Mouse (Mus musculus) thymus, adult 2 months (tissue): ENCODE data around the gene Blvrb. TPM values are rescaled to one million over a fixed set of nuclear protein-coding genes. Genes with fewer than 3 reads are reported as not detected.

Experiments
- DNase-seq: peaks from one replicate; pipeline ENCODE4 v3.0.0; 2021
- H3K27ac ChIP-seq: fragments of 200-500 bp; 2 replicates; pipeline ENCODE4 v1.5.1; 2012; ENCODE audit warnings: low read length, control low read depth; ENCODE audit not compliant: control insufficient read depth, insufficient read depth
- H3K27me3 ChIP-seq: fragments of 200-500 bp; 2 replicates; pipeline ENCODE4 v1.6.1; 2012; ENCODE audit warnings: mild to moderate bottlenecking, low read length, moderate library complexity, mixed read lengths; ENCODE audit not compliant: control insufficient read depth, insufficient read depth
- H3K36me3 ChIP-seq: fragments of 200-500 bp; 2 replicates; pipeline ENCODE4 v1.6.1; 2012; ENCODE audit warnings: mild to moderate bottlenecking, low read length, moderate library complexity; ENCODE audit not compliant: control insufficient read depth, insufficient read depth
- H3K4me1 ChIP-seq: fragments of 200-500 bp; replicated peaks from 2 replicates; pipeline ENCODE4 v1.6.1; 2012; ENCODE audit warnings: low read length; ENCODE audit not compliant: control insufficient read depth, insufficient read depth
- H3K4me3 ChIP-seq: fragments of 200-500 bp; 2 replicates; pipeline ENCODE4 v1.5.1; 2012; ENCODE audit warnings: mild to moderate bottlenecking, low read length, control low read depth, moderate library complexity; ENCODE audit not compliant: control insufficient read depth, insufficient read depth
- CTCF ChIP-seq: fragments of 200-500 bp; IDR thresholded peaks from 2 replicates; pipeline ENCODE4 v1.5.1; 2012; ENCODE audit warnings: mild to moderate bottlenecking, control low read depth, low read length, moderate library complexity, borderline replicate concordance; ENCODE audit not compliant: control insufficient read depth, poor library complexity, insufficient read depth; ENCODE audit errors: extremely low read depth
- POLR2A ChIP-seq: fragments of 200-500 bp; IDR thresholded peaks from 2 replicates; pipeline ENCODE4 v1.6.1; 2012; ENCODE audit warnings: mild to moderate bottlenecking, low read length, control low read depth, moderate library complexity; ENCODE audit not compliant: control insufficient read depth, poor library complexity, insufficient read depth; ENCODE audit errors: extremely low read depth
- WGBS: fragments of 180-500 bp; shearing (Covaris S2); methylation state at CpG from one replicate; pipeline ENCODE4 v1.1.7; 2018; 5-methylcytosine and 5-hydroxymethylcytosine counted together
- polyA plus RNA-seq: library from polyadenylated mRNA; depleted of rRNA; stranded (reverse); fragments of >200 nt; gene quantifications from 2 replicates; pipeline ENCODE4 v1.2.3, GENCODE M21; 2012

Gene Blvrb
- polyA plus RNA-seq, 1 experiment, result 50.8 TPM

GRCm38 (mm10) chr7:27448421-27449206 is 836 bp downstream of the Blvrb start:
- no peak for DNase-seq
- H3K27ac ChIP-seq, result no peak overlapping the region

DNA sequence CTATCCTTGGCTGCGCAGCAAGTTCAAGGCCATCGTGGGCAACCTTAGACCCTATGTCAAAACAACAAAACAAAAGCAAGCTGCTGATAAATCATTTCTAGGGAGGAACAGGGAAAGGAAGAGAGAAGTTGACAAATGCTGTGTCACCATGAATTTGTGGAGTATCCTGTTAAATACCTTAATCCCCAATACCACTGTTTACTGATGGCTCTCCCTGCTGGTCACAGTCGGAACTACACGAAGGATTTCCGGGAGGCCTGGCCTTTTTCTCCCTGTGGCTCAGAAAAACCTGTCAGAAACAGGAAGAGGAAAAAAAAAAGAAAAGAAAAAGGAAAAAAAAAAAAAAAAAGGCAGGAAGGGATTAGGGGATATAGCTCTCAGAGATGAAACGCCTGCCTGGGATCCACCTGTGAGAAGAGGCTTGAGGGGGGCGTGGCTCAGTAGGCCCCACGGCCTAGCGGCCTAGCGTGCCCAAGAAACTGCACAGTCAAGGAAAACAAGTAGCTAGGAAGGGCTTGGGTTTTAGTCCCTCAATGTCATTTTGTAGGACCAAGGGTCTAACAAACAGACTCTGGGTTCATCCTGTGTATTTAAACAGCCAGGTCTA is 1.6 kb downstream of the Blvrb start:
- peak; percentile 54 for DNase-seq
- 74% methylated on average over 10 of the region's 10 CpGs for WGBS
- Histone ChIP-seq H3K27me3 (peaks cover 11% of the 10 kb centered on the region; the same call in 1 of the 2 replicates), H3K4me3 (no peak overlapping the region), H3K4me1 (peaks cover 12% of the 10 kb centered on the region), H3K36me3 (no peaks in the 10 kb centered on the region), H3K27ac (no peak overlapping the region)
- TF ChIP-seq CTCF (no peak), POLR2A (no peak)

More at GRCm38 (mm10) chr7:27448421-27449206, 836 bp downstream of the Blvrb start:
- no peak for TF ChIP-seq CTCF
- no peak for TF ChIP-seq POLR2A
- peaks cover 12% of the 10 kb centered on the region for H3K4me1 ChIP-seq
- H3K36me3 ChIP-seq, result no peaks in the 10 kb centered on the region
- H3K4me3 ChIP-seq, result peak overlapping the region; percentile 42
- H3K27me3 ChIP-seq, result peaks cover 11% of the 10 kb centered on the region; the same call in 1 of the 2 replicates
- 65% methylated on average over 15 of the region's 15 CpGs for WGBS

- WGBS, result 49% methylated on average over 2 of the region's 2 CpGs
These were observed 3.6 kb downstream of the Blvrb start for GRCm38 (mm10) chr7:27451359-27451758.

GRCm38 (mm10) chr7:27452206-27452770 is 4.5 kb downstream of the Blvrb start:
- 80% methylated on average over 13 of the region's 13 CpGs for WGBS
- TF ChIP-seq CTCF (no peak), POLR2A (no peak)
- H3K36me3 ChIP-seq, result no peaks in the 10 kb centered on the region
- H3K27ac ChIP-seq, result no peak overlapping the region
- no peaks in the 10 kb centered on the region for H3K27me3 ChIP-seq
- peaks cover 9% of the 10 kb centered on the region for H3K4me1 ChIP-seq
- H3K4me3 ChIP-seq, result no peak overlapping the region
- DNase-seq, result no peak

More at GRCm38 (mm10) chr7:27451359-27451758, 3.6 kb downstream of the Blvrb start:
- no peak for DNase-seq
- no peaks in the 10 kb centered on the region for H3K36me3 ChIP-seq
- no peak for TF ChIP-seq POLR2A
- TF ChIP-seq CTCF, result no peak
- peaks cover 3% of the 10 kb centered on the region; the same call in 1 of the 2 replicates for H3K27me3 ChIP-seq
- H3K4me3 ChIP-seq, result no peak overlapping the region
- H3K27ac ChIP-seq, result no peak overlapping the region
- H3K4me1 ChIP-seq, result peaks cover 9% of the 10 kb centered on the region

DNA sequence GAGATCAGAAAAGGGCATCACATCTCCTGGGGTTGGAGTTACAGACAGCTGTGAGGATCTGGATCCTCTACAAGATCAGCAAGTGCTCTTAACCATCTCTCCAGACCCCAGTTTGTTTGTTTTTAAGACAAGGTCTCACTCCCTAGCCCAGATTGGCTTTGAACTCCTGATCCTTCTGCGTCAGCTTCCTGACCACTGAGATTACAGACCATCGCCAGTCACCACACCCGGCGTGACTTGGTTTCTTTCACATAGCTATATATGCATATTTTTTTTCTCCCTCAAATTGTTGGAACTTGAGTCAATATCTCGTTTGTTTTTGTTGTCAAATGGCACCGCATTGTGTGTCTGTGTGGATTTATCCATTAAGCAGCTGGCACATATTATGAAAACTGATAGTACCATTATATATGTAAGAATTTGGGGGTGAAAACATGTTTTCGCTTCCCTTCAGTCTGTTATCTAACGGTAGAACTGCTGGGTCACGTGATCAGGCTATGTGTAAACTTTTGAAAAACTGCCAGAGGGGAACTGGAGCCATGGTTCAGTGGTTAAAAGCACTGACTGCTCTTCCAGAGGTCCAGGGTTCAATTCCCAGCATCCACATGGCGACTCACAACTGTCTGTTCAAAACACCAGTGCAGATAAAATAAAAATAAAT is 6.8 kb downstream of the Blvrb start:
- Histone ChIP-seq H3K27ac (no peak overlapping the region), H3K36me3 (no peaks in the 10 kb centered on the region), H3K27me3 (no peaks in the 10 kb centered on the region), H3K4me1 (no peaks in the 10 kb centered on the region), H3K4me3 (no peak overlapping the region)
- TF ChIP-seq POLR2A, result no peak
- TF ChIP-seq CTCF, result no peak
- 68% methylated on average over 10 of the region's 10 CpGs for WGBS
- DNase-seq, result no peak

DNA sequence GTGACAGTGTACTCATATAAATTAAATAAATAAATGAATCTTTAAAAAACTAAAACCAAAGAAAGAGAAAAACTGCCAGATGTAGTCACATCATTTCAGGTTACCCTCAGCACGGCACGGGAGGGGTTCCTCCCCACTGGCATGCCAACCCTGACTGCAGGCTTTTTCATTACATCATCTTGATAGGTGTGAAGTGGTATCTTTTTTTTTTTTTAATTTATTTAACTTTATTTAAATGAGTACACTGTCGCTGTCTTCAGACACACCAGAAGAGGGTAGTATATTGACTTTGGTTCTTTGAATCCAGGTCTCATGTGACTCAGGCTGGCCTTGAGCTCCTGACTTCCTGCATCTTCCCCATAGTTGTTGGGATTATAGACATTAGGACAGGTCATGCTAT is 7.5 kb downstream of the Blvrb start:
- H3K36me3 ChIP-seq, result no peaks in the 10 kb centered on the region
- no peak for DNase-seq
- H3K4me1 ChIP-seq, result no peaks in the 10 kb centered on the region
- TF ChIP-seq CTCF (no peak), POLR2A (no peak)
- H3K27me3 ChIP-seq, result no peaks in the 10 kb centered on the region
- no peak overlapping the region for H3K27ac ChIP-seq
- 93% methylated on average over 3 of the region's 3 CpGs for WGBS
- H3K4me3 ChIP-seq, result no peak overlapping the region
